Mouse (Mus musculus): Measurements from ENCODE around the gene Lamtor5. TPM values are rescaled to one million over a fixed set of nuclear protein-coding genes. Genes with fewer than 3 reads are reported as not detected.

Gene Lamtor5
- polyA plus RNA-seq (2021; fragmentation: Nextera tagmentation): 275 and 311 TPM in 2 replicates
- long read RNA-seq, experiment 1, transcript Lamtor5-201 (4 exons, 881 nt): major isoform, 110 of 118 reads
- long read RNA-seq, experiment 1, partial matches to known transcripts: 7 of 118 reads
- long read RNA-seq, experiment 1, other reads (novel, unspliced or antisense): 1 of 118 reads
- long read RNA-seq, experiment 2, transcript Lamtor5-201 (4 exons, 881 nt): major isoform, 20 of 27 reads
- long read RNA-seq, experiment 2, partial matches to known transcripts: 6 of 27 reads
- long read RNA-seq, experiment 2, other reads (novel, unspliced or antisense): 1 of 27 reads

GRCm38 (mm10) chr3:107278479-107279269, at the start of gene Lamtor5:
Gene Lamtor5 (plus strand): TSS chr3:107278858.

GRCm38 (mm10) chr3:107230527-107230926, 48.1 kb upstream of the Lamtor5 start, which contains the start of gene A630076J17Rik:
Gene A630076J17Rik (plus strand): TSS chr3:107230614.

GRCm38 (mm10) chr3:107239607-107240006, 39.1 kb upstream of the Lamtor5 start, which contains the start of gene Prok1:
Gene Prok1 (minus strand): TSS chr3:107239707.

GRCm38 (mm10) chr3:107290764-107291381, 12.2 kb downstream of the Lamtor5 start, which contains the start of gene Slc16a4:
Gene Slc16a4 (plus strand): TSS chr3:107291230.

Other genes starting within 250 kb of the Lamtor5 start
- 3.4 and 4.4 TPM in 2 replicates for gene Kcna3, start 242.7 kb upstream of the Lamtor5 start, polyA plus RNA-seq (2021; fragmentation: Nextera tagmentation)
- gene Kcna2, start 177.7 kb upstream of the Lamtor5 start, polyA plus RNA-seq (2021; fragmentation: Nextera tagmentation): 12.2 and 14.5 TPM in 2 replicates
- not detected in 2 replicates for gene Kcna10, start 95.8 kb upstream of the Lamtor5 start, polyA plus RNA-seq (2021; fragmentation: Nextera tagmentation)
- gene Cym, start 57.1 kb upstream of the Lamtor5 start, polyA plus RNA-seq (2021; fragmentation: Nextera tagmentation): not detected in 2 replicates
- gene A630076J17Rik, start 48.2 kb upstream of the Lamtor5 start, polyA plus RNA-seq (2021; fragmentation: Nextera tagmentation): not detected in 2 replicates
- not detected in 2 replicates for gene Prok1, start 39.2 kb upstream of the Lamtor5 start, polyA plus RNA-seq (2021; fragmentation: Nextera tagmentation)
- gene Slc16a4, start 12.4 kb downstream of the Lamtor5 start, polyA plus RNA-seq (2021; fragmentation: Nextera tagmentation): 1.5 and 2.5 TPM in 2 replicates
- gene Rbm15, start 54.8 kb downstream of the Lamtor5 start, polyA plus RNA-seq (2021; fragmentation: Nextera tagmentation): 7.8 and 12.0 TPM in 2 replicates
- gene Kcnc4, start 180.7 kb downstream of the Lamtor5 start, polyA plus RNA-seq (2021; fragmentation: Nextera tagmentation): 17.1 and 22.0 TPM in 2 replicates
- 147 and 205 TPM in 2 replicates for gene Slc6a17, start 239.2 kb downstream of the Lamtor5 start, polyA plus RNA-seq (2021; fragmentation: Nextera tagmentation)

Measured in layer of hippocampus, adult 6 months (tissue).